Mouse (Mus musculus) right cerebral cortex, postnatal 25 days (tissue): ENCODE data around the gene Armc6.

Experiments used
- DNase-seq: peaks from one replicate; pipeline ENCODE4 v3.0.0; 2022

The Armc6 gene

DNA sequence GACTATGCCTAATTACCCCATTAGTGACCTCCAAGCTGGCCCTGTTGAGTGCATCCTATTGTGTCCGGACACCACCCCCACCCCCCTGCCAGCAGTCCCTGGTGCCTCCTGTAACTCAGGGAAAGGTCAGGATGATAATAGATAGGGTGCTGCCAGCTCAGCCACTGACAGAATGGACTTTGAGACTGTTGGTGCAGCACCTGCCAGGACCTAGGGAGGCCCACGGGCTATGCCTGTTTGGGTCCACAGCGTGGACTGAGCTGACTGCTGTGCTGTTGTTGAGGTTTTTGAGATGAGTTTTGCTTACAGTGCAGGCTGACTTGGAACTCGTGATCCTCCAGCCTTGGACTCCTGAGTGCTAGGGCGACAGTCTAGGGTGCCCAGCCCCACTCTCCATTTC is 41.0 kb downstream of the Armc6 start:
- DNase-seq = no peak

GRCm38 (mm10) chr8:70188707-70189106 is 45.6 kb downstream of the Armc6 start:
- no peak for DNase-seq

GRCm38 (mm10) chr8:70183194-70183593 is 51.1 kb downstream of the Armc6 start:
- no peak for DNase-seq

DNA sequence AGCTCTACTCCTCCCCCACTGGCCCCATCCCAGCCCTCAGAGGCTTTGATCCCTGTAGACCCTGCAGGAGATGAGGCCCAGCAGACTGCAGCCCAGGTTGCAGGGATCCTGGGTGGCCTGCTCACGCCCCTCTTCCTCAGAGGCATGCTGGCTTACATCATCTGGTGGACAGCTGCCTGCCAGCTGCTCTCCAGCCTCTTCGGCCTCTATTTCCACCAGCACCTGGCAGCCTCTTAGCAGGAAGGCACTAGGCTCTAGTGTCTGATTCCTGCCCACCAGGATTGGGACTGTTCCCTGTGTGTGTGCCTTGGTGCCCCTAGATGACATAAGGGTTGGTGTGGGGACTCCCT is 52.4 kb downstream of the Armc6 start:
- no peak for DNase-seq

- DNase-seq = no peak
Measured at GRCm38 (mm10) chr8:70181212-70181902, 52.9 kb downstream of the Armc6 start.

- DNase-seq = no peak
Measured at GRCm38 (mm10) chr8:70179082-70179481, 55.2 kb downstream of the Armc6 start.

DNA sequence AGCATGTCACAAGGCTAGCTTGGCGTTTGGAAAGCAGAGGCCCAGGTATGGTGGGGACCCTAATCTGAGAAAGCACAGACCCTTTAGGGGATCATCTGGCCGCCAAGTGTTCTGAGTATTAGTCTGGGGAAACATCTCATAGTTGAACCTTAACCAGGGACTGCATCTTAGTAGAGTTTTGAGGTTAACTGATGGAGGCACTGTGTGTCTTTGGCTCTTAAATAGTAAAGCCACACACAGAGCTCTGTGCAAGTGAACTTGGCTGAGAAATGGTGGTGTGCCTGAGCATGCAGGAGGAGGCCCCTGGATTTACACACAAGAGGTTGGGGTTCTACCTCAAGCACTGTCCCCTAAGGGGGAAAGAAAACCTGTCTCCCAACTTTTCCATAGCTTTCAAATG is 56.0 kb downstream of the Armc6 start:
- DNase-seq = no peak

DNA sequence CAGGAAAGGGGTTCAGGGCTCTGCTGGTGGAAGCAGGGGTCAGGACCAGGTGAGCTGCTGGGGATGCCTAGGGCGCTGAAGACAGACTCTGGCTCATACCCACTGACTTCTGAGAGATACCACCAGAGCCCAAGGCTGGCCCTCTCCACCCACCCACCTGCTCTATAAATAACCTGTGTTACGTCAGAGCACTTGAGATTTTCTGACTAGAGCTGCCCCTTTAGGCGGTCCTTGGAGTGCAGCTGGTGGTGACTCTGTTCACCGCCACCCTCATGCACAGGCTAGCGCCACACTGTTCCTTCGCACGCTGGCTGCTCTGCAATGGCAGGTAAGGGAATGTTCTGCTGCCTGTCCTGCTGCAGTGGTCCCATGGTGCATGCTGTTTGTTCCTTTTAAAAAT is 60.2 kb downstream of the Armc6 start:
- DNase-seq = no peak

GRCm38 (mm10) chr8:70173320-70173719 is 60.9 kb downstream of the Armc6 start:
- DNase-seq = no peak

GRCm38 (mm10) chr8:70172043-70172681 is 62.1 kb downstream of the Armc6 start, which contains the start of gene Tmem161a:
TSS of gene Tmem161a (plus strand) at chr8:70172356.
- peak; percentile 90 for DNase-seq

DNA sequence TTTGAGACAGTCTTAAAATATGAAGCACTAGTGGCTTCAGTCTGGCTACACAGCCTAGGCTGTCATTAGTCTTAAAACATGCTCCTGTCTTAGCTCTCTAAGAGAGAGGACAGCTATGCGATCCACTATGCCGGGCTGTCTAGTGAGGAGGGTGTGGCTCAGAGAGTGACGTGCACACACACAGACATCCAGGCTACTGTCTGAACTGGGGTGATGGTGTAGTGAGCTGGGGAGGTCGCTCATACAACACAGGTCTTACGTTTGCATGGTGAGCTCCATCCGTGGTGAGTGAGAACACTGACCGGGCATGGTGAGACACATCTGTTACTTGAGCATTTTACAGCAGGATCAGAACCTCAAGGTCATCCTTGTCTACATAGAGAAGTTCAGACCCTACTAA is 63.0 kb downstream of the Armc6 start:
- no peak for DNase-seq

GRCm38 (mm10) chr8:70170748-70171147 is 63.5 kb downstream of the Armc6 start:
- no peak for DNase-seq
